Mouse (Mus musculus): ENCODE data around the gene Abi3bp.

Gene Abi3bp

GRCm38 (mm10) chr16:56503941-56504340 is 26.3 kb downstream of the Abi3bp start:
- no peak for DNase-seq (ENCODE audit: low spot score in 2 of 2)

- no peak for DNase-seq (ENCODE audit: low spot score in 2 of 2)
Measured at GRCm38 (mm10) chr16:56518024-56518423, 40.3 kb downstream of the Abi3bp start.

GRCm38 (mm10) chr16:56524359-56524758 is 46.7 kb downstream of the Abi3bp start:
- no peak for DNase-seq (ENCODE audit: low spot score in 2 of 2)

GRCm38 (mm10) chr16:56526482-56526881 is 48.8 kb downstream of the Abi3bp start:
- no peak for DNase-seq (ENCODE audit: low spot score in 2 of 2)

GRCm38 (mm10) chr16:56528079-56528688 is 50.5 kb downstream of the Abi3bp start:
- no peak for DNase-seq (ENCODE audit: low spot score in 2 of 2)

GRCm38 (mm10) chr16:56579536-56579935 is 101.9 kb downstream of the Abi3bp start:
- DNase-seq (ENCODE audit: low spot score in 2 of 2) = no peak

- no peak for DNase-seq (ENCODE audit: low spot score in 2 of 2)
Measured at GRCm38 (mm10) chr16:56593581-56593980, 115.9 kb downstream of the Abi3bp start.

GRCm38 (mm10) chr16:56594866-56595265 is 117.2 kb downstream of the Abi3bp start:
- no peak for DNase-seq (ENCODE audit: low spot score in 2 of 2)

GRCm38 (mm10) chr16:56598427-56598826 is 120.7 kb downstream of the Abi3bp start:
- DNase-seq (ENCODE audit: low spot score in 2 of 2) = no peak

- DNase-seq (ENCODE audit: low spot score in 2 of 2) = no peak
Measured at GRCm38 (mm10) chr16:56602394-56602793, 124.7 kb downstream of the Abi3bp start.

GRCm38 (mm10) chr16:56610572-56610971 is 132.9 kb downstream of the Abi3bp start:
- no peak for DNase-seq (ENCODE audit: low spot score in 2 of 2)

- DNase-seq (ENCODE audit: low spot score in 2 of 2) = no peak
Measured at GRCm38 (mm10) chr16:56611096-56611867, 133.6 kb downstream of the Abi3bp start.

- no peak for DNase-seq (ENCODE audit: low spot score in 2 of 2)
Measured at GRCm38 (mm10) chr16:56638544-56638943, 160.9 kb downstream of the Abi3bp start.

GRCm38 (mm10) chr16:56645251-56645650 is 167.6 kb downstream of the Abi3bp start:
- peak in 1 of 2 experiments; percentile 44 for DNase-seq (ENCODE audit: low spot score in 2 of 2)

- DNase-seq (ENCODE audit: low spot score in 2 of 2) = no peak
Measured at GRCm38 (mm10) chr16:56646382-56647172, 168.9 kb downstream of the Abi3bp start.

GRCm38 (mm10) chr16:56655193-56655910 is 177.7 kb downstream of the Abi3bp start:
- DNase-seq (ENCODE audit: low spot score in 2 of 2) = no peak

- no peak for DNase-seq (ENCODE audit: low spot score in 2 of 2)
Measured at GRCm38 (mm10) chr16:56658866-56659265, 181.2 kb downstream of the Abi3bp start.

GRCm38 (mm10) chr16:56669520-56669919 is 191.8 kb downstream of the Abi3bp start:
- DNase-seq (ENCODE audit: low spot score in 2 of 2) = no peak

- DNase-seq (ENCODE audit: low spot score in 2 of 2) = no peak
Measured at GRCm38 (mm10) chr16:56670941-56671340, 193.3 kb downstream of the Abi3bp start.

GRCm38 (mm10) chr16:56673420-56673819 is 195.7 kb downstream of the Abi3bp start:
- DNase-seq (ENCODE audit: low spot score in 2 of 2) = no peak

GRCm38 (mm10) chr16:56677146-56677545 is 199.5 kb downstream of the Abi3bp start:
- peak in 1 of 2 experiments; percentile 27 for DNase-seq (ENCODE audit: low spot score in 2 of 2)
